Mouse (Mus musculus): ENCODE measurements around the gene Olfr558. TPM values are rescaled to one million over a fixed set of nuclear protein-coding genes. Genes with fewer than 3 reads are reported as not detected.

Olfr558 gene
- total RNA-seq (2022), result under 1 TPM; 0.31 to 0.49 (median 0.39) TPM

DNA sequence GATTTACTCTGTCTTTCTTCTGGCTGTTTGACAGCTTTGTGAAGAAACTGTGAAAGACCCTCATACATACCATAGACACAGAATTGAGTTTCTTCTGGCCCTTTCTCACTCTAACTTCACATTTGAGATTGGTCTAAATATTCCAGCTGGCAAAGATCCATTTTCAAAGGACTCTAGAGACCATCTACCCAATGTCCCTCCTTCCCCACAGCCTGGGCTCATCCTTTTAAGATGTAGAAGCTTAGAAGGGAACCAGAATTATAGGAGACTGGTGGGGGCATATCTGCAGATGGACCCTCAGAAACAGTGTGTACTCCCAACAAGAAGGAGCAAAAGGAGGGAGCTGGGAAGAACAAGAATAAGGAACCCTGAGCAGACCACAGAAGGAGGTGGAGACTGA, at the start of gene Olfr558:
Olfr558 (plus strand) TSS at position 301 of the 400 bp plus-strand sequence.
- DNase-seq (ENCODE audit: low spot score in 2 of 2), result no peak

- DNase-seq (ENCODE audit: low spot score in 2 of 2), result no peak
Measured at GRCm38 (mm10) chr7:102658523-102658922, 43.5 kb upstream of the Olfr558 start, which contains the start of gene Olfr555. TSS of gene Olfr555 (plus strand) at chr7:102658823.

DNA sequence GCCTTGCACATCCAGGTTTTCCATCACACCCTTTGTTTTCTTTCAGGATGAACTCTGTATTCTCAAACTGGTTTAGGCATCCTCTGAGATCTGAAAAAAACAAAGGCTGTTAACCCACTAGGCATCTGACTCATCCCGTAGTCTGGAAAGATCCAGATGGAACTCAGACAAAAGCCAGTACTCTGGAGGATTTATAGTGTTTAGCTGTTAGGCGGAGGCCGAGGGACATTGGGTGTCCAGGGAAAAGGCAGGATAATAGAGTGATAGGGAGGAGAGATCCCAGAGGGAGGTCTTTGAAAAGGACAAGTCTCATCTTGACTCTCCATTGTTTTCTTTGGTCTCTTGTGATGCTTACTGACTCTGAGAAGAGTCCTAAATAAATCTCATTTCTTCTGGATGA, 37.4 kb upstream of the Olfr558 start, which contains the start of gene Olfr556:
Olfr556 (plus strand) TSS at position 301 of the 400 bp plus-strand sequence.
- DNase-seq (ENCODE audit: low spot score in 2 of 2), result no peak

DNA sequence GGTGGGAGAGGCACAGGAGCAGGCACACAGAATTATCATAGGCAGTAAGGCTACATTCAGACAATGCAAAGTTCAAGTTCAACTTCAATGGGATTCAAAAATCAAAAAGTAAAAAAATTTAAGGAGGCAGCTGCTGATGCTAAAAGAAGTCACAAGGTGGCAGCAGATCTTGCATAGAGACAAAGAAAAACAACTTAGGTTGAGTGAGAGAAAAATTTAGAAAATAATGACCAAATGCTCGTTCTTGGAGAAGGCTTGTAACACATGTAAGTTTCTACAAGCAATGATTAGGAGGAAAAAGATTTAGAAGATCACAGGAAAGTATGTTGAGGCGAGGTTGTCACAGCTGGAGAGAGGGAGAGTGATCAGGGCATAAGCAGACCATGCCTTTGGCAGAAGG, 36.6 kb upstream of the Olfr558 start:
- no peak for DNase-seq (ENCODE audit: low spot score in 2 of 2)

DNA sequence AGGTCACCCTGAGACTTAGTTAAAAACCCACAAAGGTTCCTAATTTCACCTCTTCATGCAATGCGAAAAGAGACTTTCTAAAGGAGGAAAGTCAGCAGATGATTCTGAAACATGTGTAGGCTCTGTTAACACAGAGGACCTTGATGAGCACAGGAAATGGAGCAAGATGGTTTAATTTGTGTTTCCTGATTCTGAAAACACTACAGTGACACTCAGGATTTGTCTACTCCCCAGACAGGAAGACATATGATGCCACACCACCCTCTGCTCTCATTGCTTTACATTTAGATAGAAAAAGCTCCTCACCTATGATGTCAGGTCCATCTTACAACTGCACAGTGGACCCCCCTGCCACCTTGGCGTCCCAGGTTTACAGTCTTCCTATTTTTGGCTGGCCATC, 25.8 kb upstream of the Olfr558 start:
- no peak for DNase-seq (ENCODE audit: low spot score in 2 of 2)

- no peak for DNase-seq (ENCODE audit: low spot score in 2 of 2)
Measured at GRCm38 (mm10) chr7:102681916-102682315, 20.1 kb upstream of the Olfr558 start.

- peak; percentile 85 for DNase-seq (ENCODE audit: low spot score in 2 of 2)
Measured at GRCm38 (mm10) chr7:102686944-102687501, 15.0 kb upstream of the Olfr558 start, which contains the start of gene Trim68. TSS of gene Trim68 (minus strand) at chr7:102687327.

DNA sequence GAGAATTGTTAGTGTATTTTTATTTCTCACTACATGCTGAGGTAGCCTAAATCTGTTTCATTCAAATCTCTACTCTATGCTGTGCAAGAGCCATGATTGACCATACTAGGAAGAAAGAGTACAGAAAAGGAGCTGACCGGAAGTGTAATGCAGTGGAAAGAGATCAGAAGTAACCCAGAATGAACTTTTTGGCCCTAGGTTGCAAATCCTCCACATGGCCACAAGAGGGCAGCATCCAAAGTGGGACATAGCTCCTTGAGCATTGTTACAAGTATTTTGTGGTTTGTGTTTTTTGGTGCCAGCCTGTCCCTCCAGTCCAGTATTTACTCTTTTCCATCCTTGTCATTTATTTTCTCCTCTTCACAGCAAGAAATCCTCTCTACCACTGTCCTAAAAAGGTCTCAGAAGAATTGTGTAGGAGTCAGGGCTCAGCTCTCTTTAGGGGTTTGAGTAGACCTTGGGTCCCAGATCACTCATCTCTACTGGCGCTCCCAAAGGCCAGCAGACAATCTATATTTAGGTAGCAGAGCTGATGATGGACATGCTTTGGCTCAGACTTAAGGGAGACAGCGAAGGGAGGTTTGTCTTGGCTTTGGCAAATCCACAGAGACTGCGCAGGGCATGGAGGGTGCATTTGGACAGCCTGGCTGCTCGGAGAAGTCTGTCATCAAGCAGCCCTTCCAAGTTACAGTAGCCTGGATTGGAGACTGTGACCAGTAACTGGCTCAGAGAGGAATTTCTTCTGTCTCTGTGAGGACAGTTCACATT, 6.5 kb upstream of the Olfr558 start, which contains the start of gene Olfr557:
Olfr557 (plus strand) TSS at position 553 of the 768 bp plus-strand sequence.
- no peak for DNase-seq (ENCODE audit: low spot score in 2 of 2)

- no peak for DNase-seq (ENCODE audit: low spot score in 2 of 2)
Measured at GRCm38 (mm10) chr7:102698461-102698860, 3.6 kb upstream of the Olfr558 start.

- no peak for DNase-seq (ENCODE audit: low spot score in 2 of 2)
Measured at GRCm38 (mm10) chr7:102718970-102719369, 17.0 kb downstream of the Olfr558 start, which contains the start of gene Olfr33. TSS of gene Olfr33 (minus strand) at chr7:102719070.

DNA sequence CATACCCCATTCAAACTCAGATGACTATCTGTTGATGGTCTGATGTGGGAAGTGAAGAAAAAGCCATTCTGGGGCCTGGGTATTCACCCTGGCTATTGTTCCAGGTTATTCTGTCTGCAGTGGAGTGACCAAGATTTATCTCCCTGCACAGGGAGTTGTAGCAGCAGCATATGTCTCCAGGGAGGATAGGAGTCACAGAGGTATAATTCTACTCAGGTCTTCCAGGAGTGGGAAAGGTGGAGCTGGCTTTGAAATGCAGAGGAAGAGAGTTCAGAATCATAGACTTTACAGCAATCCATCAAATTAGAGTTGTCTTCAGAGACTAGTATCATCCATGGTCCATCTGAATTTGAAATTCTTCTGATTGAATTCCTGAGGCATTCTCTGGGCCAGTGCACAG, 25.4 kb downstream of the Olfr558 start, which contains the start of gene Olfr559:
Olfr559 (minus strand) TSS at position 101 of the 400 bp plus-strand sequence.
- no peak for DNase-seq (ENCODE audit: low spot score in 2 of 2)

- no peak for DNase-seq (ENCODE audit: low spot score in 2 of 2)
Measured at GRCm38 (mm10) chr7:102733793-102734192, 31.8 kb downstream of the Olfr558 start.

- DNase-seq (ENCODE audit: low spot score in 2 of 2), result no peak
Measured at GRCm38 (mm10) chr7:102737705-102738104, 35.7 kb downstream of the Olfr558 start.

GRCm38 (mm10) chr7:102752086-102752485, 50.1 kb downstream of the Olfr558 start:
- no peak for DNase-seq (ENCODE audit: low spot score in 2 of 2)

DNA sequence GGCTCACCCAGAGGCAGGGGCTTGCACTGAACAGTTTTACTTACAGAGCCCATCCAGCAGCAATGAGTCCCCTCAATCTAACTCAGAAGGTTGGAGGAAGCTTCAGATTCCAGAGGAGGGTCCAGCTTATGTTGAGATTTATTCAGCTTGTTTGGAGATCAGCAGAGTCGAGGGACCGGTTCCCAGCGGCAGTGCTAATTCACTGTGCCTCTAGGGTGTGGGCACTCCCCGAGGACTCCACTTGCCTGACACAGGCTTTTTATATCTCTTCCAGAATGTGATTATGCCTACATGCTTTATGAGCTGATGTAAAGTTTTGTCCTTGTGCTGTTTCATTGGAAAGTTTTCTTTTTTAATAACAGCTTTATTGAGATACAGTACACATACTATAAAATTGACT, 57.3 kb downstream of the Olfr558 start, which contains the start of the genes Olfr560 and Olfr78:
Olfr560 (minus strand) TSS at position 101 of the 400 bp plus-strand sequence.
Olfr78 (minus strand) TSS at position 206 of the 400 bp plus-strand sequence.
- DNase-seq (ENCODE audit: low spot score in 2 of 2), result no peak

Other genes with a start within 250 kb of the Olfr558 start
- gene Olfr543, start 220.5 kb upstream of the Olfr558 start, total RNA-seq (2022), result not detected
- not detected for gene Olfr544, start 213.9 kb upstream of the Olfr558 start, total RNA-seq (2022)
- gene Olfr545, start 202.6 kb upstream of the Olfr558 start, total RNA-seq (2022), result not detected
- not detected for gene Olfr547, start 167.5 kb upstream of the Olfr558 start, total RNA-seq (2022)
- not detected for gene Olfr548-ps1, start 161.3 kb upstream of the Olfr558 start, total RNA-seq (2022)
- gene Olfr549, start 152.3 kb upstream of the Olfr558 start, total RNA-seq (2022), result not detected
- gene Trim21, start 136.7 kb upstream of the Olfr558 start, total RNA-seq (2022), result 1 to 10 TPM; 3.5 to 5.9 (median 4.8) TPM
- gene Olfr550, start 130.8 kb upstream of the Olfr558 start, total RNA-seq (2022), result 1 to 10 TPM; 1.3 to 3.4 (median 2.2) TPM
- gene Olfr551, start 110.3 kb upstream of the Olfr558 start, total RNA-seq (2022), result not detected
- under 1 TPM; 0.14 to 0.33 (median 0.18) TPM for gene Olfr552, start 104.4 kb upstream of the Olfr558 start, total RNA-seq (2022)
- not detected for gene Olfr553, start 84.0 kb upstream of the Olfr558 start, total RNA-seq (2022)
- gene Olfr554, start 63.8 kb upstream of the Olfr558 start, total RNA-seq (2022), result under 1 TPM in 1 of 4 experiments, not detected in 3; 0.24 TPM
- gene Olfr555, start 43.4 kb upstream of the Olfr558 start, total RNA-seq (2022), result not detected
- gene Olfr556, start 37.3 kb upstream of the Olfr558 start, total RNA-seq (2022), result under 1 TPM in 1 of 4 experiments, not detected in 3; 0.19 TPM
- 1 to 10 TPM; 6.8 to 8.6 (median 8.0) TPM for gene Trim68, start 14.9 kb upstream of the Olfr558 start, total RNA-seq (2022)
- under 1 TPM; 0.12 to 0.85 (median 0.17) TPM for gene Olfr557, start 6.3 kb upstream of the Olfr558 start, total RNA-seq (2022)
- gene Olfr33, start 16.9 kb downstream of the Olfr558 start, total RNA-seq (2022), result not detected
- not detected for gene Olfr559, start 25.3 kb downstream of the Olfr558 start, total RNA-seq (2022)
- not detected for gene Olfr560, start 57.2 kb downstream of the Olfr558 start, total RNA-seq (2022)
- under 1 TPM in 3 of 4 experiments, not detected in 1; 0.13 to 0.37 (median 0.16) TPM for gene Olfr78, start 57.3 kb downstream of the Olfr558 start, total RNA-seq (2022)
- not detected for gene Olfr561, start 69.0 kb downstream of the Olfr558 start, total RNA-seq (2022)
- under 1 TPM in 3 of 4 experiments, not detected in 1; 0.40 to 0.68 (median 0.51) TPM for gene Olfr564, start 101.3 kb downstream of the Olfr558 start, total RNA-seq (2022)
- not detected for gene Olfr566, start 156.6 kb downstream of the Olfr558 start, total RNA-seq (2022)
- gene Olfr568, start 174.9 kb downstream of the Olfr558 start, total RNA-seq (2022), result not detected
- not detected for gene Olfr569, start 188.7 kb downstream of the Olfr558 start, total RNA-seq (2022)
- not detected for gene Olfr570, start 192.4 kb downstream of the Olfr558 start, total RNA-seq (2022)
- not detected for gene Olfr571, start 215.3 kb downstream of the Olfr558 start, total RNA-seq (2022)
- gene Olfr572, start 222.2 kb downstream of the Olfr558 start, total RNA-seq (2022), result not detected
- gene Olfr573-ps1, start 240.4 kb downstream of the Olfr558 start, total RNA-seq (2022), result not detected
- gene Olfr574, start 246.3 kb downstream of the Olfr558 start, total RNA-seq (2022), result not detected